15 mouse cellular contexts compared by ENCODE assay signal in genomic region chr2:133635434-133635833, GRCm38 (mm10).
DNase-seq lines count a peak whose midpoint lies in the region; ATAC-seq and TF ChIP-seq lines count a peak whose summit lies in the region.
"Had no signal": no experiment of that assay in that cellular context is flagged by ENCODE, and none has a peak within 500 bp of the region (broad histone marks: within the 10 kb centered on the region; RNA-seq: fewer than 3 reads in every experiment).

No protein-coding gene starts in this region.

- H3K4me1 ChIP-seq in hindbrain, embryonic 10.5 days (replicated peaks): no peaks in the 10 kb centered on the region
- H3K4me1 ChIP-seq in hindbrain, postnatal 0 days (ENCODE audit: insufficient read depth, low read length): no peaks in the 10 kb centered on the region
- H3K4me1 ChIP-seq in lung, embryonic 16.5 days (replicated peaks; ENCODE audit: control insufficient read depth, insufficient read depth, low read length): no peaks in the 10 kb centered on the region
- H3K4me1 ChIP-seq in stomach, postnatal 0 days (replicated peaks; ENCODE audit: control insufficient read depth, insufficient read depth): no peaks in the 10 kb centered on the region
- H3K4me1 ChIP-seq: hindbrain, embryonic 15.5 days had no signal

- DNase-seq in hindbrain, embryonic 10.5 days (ENCODE audit: low spot score): peak; percentile 43
- no peak for DNase-seq in hindbrain, postnatal 0 days (ENCODE audit: low spot score)
- DNase-seq in lung, postnatal 25 days (ENCODE audit: low spot score): no peak
- DNase-seq in stomach, postnatal 0 days (ENCODE audit: low spot score): no peak
- no peak for DNase-seq in thymus, postnatal 36 days
- DNase-seq in thymus, postnatal 0 days (ENCODE audit: low spot score): no peak
- DNase-seq: adrenal gland, adult 8-10 months; cerebellum, adult 2 months had no signal

- no peak overlapping the region for H3K27ac ChIP-seq in hindbrain, embryonic 10.5 days
- no peak overlapping the region for H3K27ac ChIP-seq in hindbrain, postnatal 0 days
- no peak overlapping the region for H3K27ac ChIP-seq in lung, embryonic 16.5 days (ENCODE audit: low read length)
- no peak overlapping the region for H3K27ac ChIP-seq in stomach, postnatal 0 days (replicated peaks)
- H3K27ac ChIP-seq: embryonic facial prominence, embryonic 12.5 days; forebrain, embryonic 10.5 days; hindbrain, embryonic 15.5 days had no signal

- no peak overlapping the region for H3K9ac ChIP-seq in hindbrain, postnatal 0 days (replicated peaks; ENCODE audit: low read length)
- no peak overlapping the region for H3K9ac ChIP-seq in lung, embryonic 16.5 days (ENCODE audit: low read length)
- no peak overlapping the region for H3K9ac ChIP-seq in stomach, postnatal 0 days (ENCODE audit: low read length)
- H3K9ac ChIP-seq: embryonic facial prominence, embryonic 12.5 days; hindbrain, embryonic 15.5 days had no signal

- H3K36me3 ChIP-seq in hindbrain, embryonic 10.5 days: no peaks in the 10 kb centered on the region
- H3K36me3 ChIP-seq in hindbrain, postnatal 0 days (ENCODE audit: insufficient read depth, low read length): no peaks in the 10 kb centered on the region
- H3K36me3 ChIP-seq in lung, embryonic 16.5 days (ENCODE audit: control insufficient read depth, insufficient read depth, low read length): no peaks in the 10 kb centered on the region
- H3K36me3 ChIP-seq in stomach, postnatal 0 days (ENCODE audit: control insufficient read depth, insufficient read depth, low read length): no peaks in the 10 kb centered on the region
- H3K36me3 ChIP-seq: embryonic facial prominence, embryonic 12.5 days; forebrain, embryonic 10.5 days; hindbrain, embryonic 15.5 days had no signal

- H3K4me3 ChIP-seq in hindbrain, embryonic 10.5 days: no peak overlapping the region
- H3K4me3 ChIP-seq in hindbrain, postnatal 0 days (ENCODE audit: low read length): no peak overlapping the region
- no peak overlapping the region for H3K4me3 ChIP-seq in lung, embryonic 16.5 days (ENCODE audit: low read length)
- no peak overlapping the region for H3K4me3 ChIP-seq in stomach, postnatal 0 days (ENCODE audit: low read depth, low read length)
- H3K4me3 ChIP-seq: embryonic facial prominence, embryonic 12.5 days; forebrain, embryonic 10.5 days; hindbrain, embryonic 15.5 days had no signal

- no peaks in the 10 kb centered on the region for H3K9me3 ChIP-seq in hindbrain, embryonic 10.5 days
- H3K9me3 ChIP-seq in hindbrain, postnatal 0 days (ENCODE audit: low read length): no peaks in the 10 kb centered on the region
- H3K9me3 ChIP-seq in lung, embryonic 16.5 days (ENCODE audit: control insufficient read depth, low read length): no peaks in the 10 kb centered on the region
- H3K9me3 ChIP-seq in stomach, postnatal 0 days (ENCODE audit: control insufficient read depth, low read length): no peaks in the 10 kb centered on the region
- H3K9me3 ChIP-seq: embryonic facial prominence, embryonic 12.5 days; forebrain, embryonic 10.5 days; hindbrain, embryonic 15.5 days had no signal

- no peak for TF ChIP-seq EP300 in stomach, postnatal 0 days (optimal IDR thresholded peaks at IDR 0.05)

- TF ChIP-seq CTCF in hindbrain, postnatal 0 days (IDR thresholded peaks at IDR 0.05; ENCODE audit: low read depth): no peak
- no peak for TF ChIP-seq CTCF in stomach, postnatal 0 days (IDR thresholded peaks at IDR 0.05; ENCODE audit: low read depth)

- WGBS in hindbrain, embryonic 10.5 days: 38% methylated on average over 1 of the region's 1 CpGs
- WGBS in hindbrain, postnatal 0 days: 29% methylated on average over 1 of the region's 1 CpGs
- 14% methylated on average over 1 of the region's 1 CpGs for WGBS in lung, embryonic 16.5 days
- 4% methylated on average over 1 of the region's 1 CpGs for WGBS in stomach, postnatal 0 days

- peaks cover 2% of the 10 kb centered on the region; the same call in 1 of the 2 replicates for H3K27me3 ChIP-seq in hindbrain, embryonic 10.5 days (ENCODE audit: insufficient read depth, poor library complexity, severe bottlenecking)
- no peaks in the 10 kb centered on the region for H3K27me3 ChIP-seq in hindbrain, postnatal 0 days (ENCODE audit: insufficient read depth, low read length)
- H3K27me3 ChIP-seq in lung, embryonic 16.5 days (ENCODE audit: control insufficient read depth, insufficient read depth, low read depth, low read length): no peaks in the 10 kb centered on the region
- H3K27me3 ChIP-seq in stomach, postnatal 0 days (ENCODE audit: control insufficient read depth, insufficient read depth, low read length): no peaks in the 10 kb centered on the region
- H3K27me3 ChIP-seq: embryonic facial prominence, embryonic 12.5 days; hindbrain, embryonic 15.5 days had no signal

- no peak overlapping the region for H3K4me2 ChIP-seq in hindbrain, postnatal 0 days (ENCODE audit: low read depth, low read length)
- H3K4me2 ChIP-seq in lung, embryonic 16.5 days (ENCODE audit: low read depth, low read length): no peak overlapping the region
- no peak overlapping the region for H3K4me2 ChIP-seq in stomach, postnatal 0 days (replicated peaks; ENCODE audit: low read depth)
- H3K4me2 ChIP-seq: embryonic facial prominence, embryonic 12.5 days; hindbrain, embryonic 15.5 days; liver, embryonic 11.5 days had no signal

- no peak for ATAC-seq in hindbrain, postnatal 0 days
- peak; percentile 34; the same call in 1 of the 2 replicates for ATAC-seq in lung, embryonic 16.5 days (ENCODE audit: low read depth)
- ATAC-seq in hematopoietic stem cell, adult 5-6 weeks (replicated peaks in 1 of 2; ENCODE audit: insufficient read depth in 1 of 2, low FRiP score in 2 of 2, low TSS enrichment in 1 of 2, low read depth in 1 of 2, poor library complexity in 2 of 2, severe bottlenecking in 2 of 2): peak; percentile 36 to 53; a peak in 2 of 4 replicates
- ATAC-seq in stomach, postnatal 0 days (ENCODE audit: low FRiP score, low TSS enrichment): 0 out of 2 replicates have a peak, but pooled peaks have one; percentile 32
- ATAC-seq: midbrain, embryonic 16.5 days had no signal
